Mouse (Mus musculus): ENCODE data around the gene Gm4131.
"Not testable (repeated sequence)": the region's sequence is repeated elsewhere in the genome, so short reads cannot be mapped to it uniquely, and the experiment has no call there.

The Gm4131 gene

DNA sequence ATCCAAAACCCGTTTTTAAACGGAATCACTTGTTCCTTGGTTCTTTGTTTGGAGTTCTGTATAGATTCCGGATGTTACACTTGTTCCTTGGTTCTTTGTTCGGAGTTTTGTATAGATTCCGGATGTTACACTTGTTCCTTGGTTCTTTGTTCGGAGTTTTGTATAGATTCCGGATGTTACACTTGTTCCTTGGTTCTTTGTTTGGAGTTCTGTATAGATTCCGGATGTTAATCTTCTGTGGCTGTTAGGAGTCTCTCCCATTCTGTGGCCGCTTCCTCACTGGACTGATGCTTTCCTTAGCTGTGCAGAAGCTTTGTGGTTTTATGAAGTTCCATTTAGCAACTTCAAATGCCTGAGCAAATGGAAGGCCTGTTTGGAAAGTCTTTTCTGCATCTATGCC lies at the start of gene Gm4131:
TSS of gene Gm4131 (minus strand) at position 101 of the 400 bp plus-strand sequence.
- DNase-seq = not testable (repeated sequence)

DNA sequence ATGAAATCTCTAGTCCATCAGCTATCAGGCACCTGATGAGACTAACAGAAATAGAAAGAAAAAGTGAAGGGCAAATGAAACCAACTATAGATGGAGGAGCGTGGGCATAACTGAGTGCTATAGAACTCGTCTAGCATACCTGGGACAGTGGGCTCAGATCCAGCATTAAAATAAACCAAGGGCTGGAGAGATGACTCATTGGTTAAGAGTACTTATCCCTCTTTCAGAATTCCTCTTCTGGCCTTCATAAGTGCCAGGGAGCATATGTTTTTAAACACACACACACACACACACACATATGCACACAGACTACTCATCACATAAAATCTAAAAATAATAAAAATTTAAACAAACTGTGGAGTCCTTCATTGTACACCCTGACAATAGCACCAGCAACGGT lies 43.2 kb upstream of the Gm4131 start:
- no peak for DNase-seq

DNA sequence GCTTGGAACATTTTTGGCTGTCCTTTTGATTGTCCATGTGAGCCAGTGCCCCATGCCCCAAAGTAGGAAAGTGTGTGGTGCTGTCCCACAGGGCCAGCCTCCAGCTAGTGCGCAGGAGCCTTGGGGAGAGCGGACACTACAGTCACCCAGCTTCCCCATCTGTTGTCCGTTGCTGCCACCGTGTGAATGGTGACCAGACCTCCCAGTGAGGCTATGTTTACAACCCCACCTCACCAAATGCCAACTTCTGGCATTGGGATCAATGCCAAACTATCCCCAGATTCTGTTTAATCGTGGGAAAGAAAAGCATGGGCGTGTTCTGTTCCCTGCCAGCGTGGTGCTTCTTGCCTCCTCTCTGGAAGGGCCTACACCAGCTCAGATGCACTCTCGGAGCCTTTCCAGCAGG lies 41.1 kb upstream of the Gm4131 start:
- DNase-seq = peak; percentile 12 to 34

- no peak for DNase-seq
These were observed 36.1 kb upstream of the Gm4131 start for GRCm38 (mm10) chr14:62602869-62603268.

- DNase-seq = peak; percentile 25 to 29
These were observed 35.5 kb upstream of the Gm4131 start for GRCm38 (mm10) chr14:62602271-62602670.

DNA sequence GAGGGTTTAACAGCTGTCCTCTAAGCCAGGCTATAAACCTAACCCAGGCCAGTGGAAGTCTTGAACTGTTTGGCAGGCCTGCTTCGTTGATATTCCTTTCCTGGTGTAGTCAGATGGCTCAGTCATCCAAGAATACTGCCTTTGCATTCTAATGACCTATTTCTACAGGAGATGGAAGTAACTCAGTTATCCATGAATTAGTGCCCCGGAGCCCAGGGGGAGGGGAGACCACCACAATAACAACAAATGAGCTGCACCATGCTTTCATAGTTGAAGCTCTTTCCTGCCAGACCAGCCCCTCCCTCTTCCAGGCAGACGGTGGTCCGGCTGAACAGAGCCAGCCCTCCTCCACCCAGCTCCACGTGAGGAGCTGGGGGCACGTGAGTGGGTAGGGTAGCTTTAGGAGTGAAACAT lies 33.4 kb upstream of the Gm4131 start:
- DNase-seq = no peak

DNA sequence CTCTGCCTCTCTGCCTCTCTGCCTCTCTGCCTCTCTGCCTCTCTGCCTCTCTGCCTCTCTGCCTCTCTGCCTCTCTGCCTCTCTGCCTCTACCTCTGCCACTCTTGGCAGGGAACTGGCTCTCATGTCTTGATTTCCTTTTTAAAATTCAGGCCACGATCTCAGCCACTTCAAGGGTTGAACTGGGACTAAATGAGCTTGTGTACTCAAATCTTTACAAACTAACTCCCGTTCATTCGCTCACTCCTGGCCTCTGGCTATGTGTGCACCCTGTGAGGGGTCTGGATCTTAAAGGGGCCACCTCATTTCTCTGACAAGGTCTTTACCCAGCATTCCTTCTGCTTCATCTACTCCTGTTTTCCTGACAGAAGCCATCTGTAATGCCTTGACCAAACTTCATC lies 18.6 kb upstream of the Gm4131 start:
- peak in 1 of 2 experiments; percentile 24 for DNase-seq

DNA sequence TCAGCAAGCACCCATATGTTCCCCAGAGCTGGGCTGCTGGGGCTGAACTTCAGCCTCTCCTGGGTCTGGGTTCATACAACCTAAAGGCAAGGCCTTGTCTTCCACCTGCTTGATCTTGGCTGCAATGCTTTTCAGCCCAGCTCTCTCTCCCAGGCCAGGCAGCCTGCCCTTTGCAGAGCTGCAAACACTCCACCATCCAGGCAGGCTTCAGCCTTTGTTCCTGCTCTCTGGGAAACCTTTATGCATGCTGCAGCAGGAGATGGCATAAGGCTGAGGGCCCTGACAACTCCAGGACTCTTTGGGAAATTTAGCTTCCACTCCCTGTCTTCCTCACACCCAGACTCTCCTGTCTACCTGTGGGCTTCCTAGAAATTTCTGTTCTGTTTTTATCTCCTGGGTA lies 17.9 kb upstream of the Gm4131 start:
- no peak for DNase-seq

GRCm38 (mm10) chr14:62581768-62582167 lies 15.0 kb upstream of the Gm4131 start:
- no peak for DNase-seq

DNA sequence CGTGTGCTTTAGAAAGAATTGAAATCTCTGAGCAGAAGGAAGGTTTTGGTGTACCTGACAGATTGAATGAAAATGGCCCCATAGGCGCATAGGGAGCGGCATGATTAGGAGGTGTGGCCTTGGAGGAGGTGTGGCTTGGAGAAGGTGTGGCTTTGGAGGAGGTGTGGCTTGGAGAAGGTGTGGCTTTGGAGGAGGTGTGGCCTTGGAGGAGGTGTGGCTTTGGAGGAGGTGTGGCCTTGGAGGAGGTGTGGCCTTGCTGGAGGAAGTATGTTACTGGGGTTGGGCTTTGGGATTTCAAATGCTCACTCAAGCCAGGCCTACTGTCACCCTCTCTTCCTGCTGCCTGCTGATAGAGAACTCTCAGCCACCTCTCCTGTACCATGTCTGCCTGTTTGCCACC lies 14.2 kb upstream of the Gm4131 start:
- no peak for DNase-seq

DNA sequence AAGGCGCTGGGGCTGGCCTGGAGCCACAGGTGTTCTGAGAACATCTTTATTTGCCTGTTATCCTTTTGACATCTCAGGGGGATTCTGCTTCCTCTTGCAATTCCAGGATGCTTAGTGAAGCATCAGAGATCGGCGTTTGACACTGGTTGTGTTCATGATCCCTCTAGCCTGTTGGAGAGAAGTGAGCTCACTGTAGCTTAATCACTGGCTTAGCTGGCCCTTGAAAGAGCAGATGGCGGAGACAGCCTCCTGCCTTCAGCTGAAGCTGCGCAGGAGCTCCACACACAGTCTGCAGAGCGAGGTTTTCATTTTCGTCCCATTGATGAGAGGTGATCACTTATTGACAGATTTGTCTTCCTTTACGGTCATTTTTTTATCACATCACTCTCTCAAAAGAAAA lies 9.1 kb upstream of the Gm4131 start:
- no peak for DNase-seq

GRCm38 (mm10) chr14:62574906-62575305 lies 8.2 kb upstream of the Gm4131 start:
- DNase-seq = no peak

- no peak for DNase-seq
These were observed 6.7 kb upstream of the Gm4131 start for GRCm38 (mm10) chr14:62573454-62573853.

DNA sequence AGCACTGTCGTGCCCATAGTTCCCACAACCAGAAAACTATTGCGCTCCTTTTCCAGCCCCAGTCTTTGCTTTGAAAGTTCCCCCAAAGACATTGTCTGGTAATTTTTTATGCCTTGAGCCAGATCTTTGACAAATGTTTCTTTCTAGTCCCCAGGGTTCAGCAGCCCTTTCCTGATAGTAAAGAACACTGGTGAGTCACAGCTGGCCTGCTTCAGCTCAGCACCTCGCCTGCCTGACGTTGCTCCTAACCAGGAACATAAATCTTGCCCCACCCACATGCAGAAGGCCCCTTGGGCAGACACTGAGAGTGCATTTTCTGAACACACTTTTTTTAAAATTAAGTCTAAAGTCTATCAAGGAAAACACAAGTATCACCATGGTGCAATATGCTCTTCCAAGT lies 3.6 kb upstream of the Gm4131 start:
- DNase-seq = no peak

GRCm38 (mm10) chr14:62569463-62569862 lies 2.7 kb upstream of the Gm4131 start:
- DNase-seq = no peak

GRCm38 (mm10) chr14:62563679-62564078 lies 3.0 kb downstream of the Gm4131 start:
- DNase-seq = peak; percentile 54 to 62

DNA sequence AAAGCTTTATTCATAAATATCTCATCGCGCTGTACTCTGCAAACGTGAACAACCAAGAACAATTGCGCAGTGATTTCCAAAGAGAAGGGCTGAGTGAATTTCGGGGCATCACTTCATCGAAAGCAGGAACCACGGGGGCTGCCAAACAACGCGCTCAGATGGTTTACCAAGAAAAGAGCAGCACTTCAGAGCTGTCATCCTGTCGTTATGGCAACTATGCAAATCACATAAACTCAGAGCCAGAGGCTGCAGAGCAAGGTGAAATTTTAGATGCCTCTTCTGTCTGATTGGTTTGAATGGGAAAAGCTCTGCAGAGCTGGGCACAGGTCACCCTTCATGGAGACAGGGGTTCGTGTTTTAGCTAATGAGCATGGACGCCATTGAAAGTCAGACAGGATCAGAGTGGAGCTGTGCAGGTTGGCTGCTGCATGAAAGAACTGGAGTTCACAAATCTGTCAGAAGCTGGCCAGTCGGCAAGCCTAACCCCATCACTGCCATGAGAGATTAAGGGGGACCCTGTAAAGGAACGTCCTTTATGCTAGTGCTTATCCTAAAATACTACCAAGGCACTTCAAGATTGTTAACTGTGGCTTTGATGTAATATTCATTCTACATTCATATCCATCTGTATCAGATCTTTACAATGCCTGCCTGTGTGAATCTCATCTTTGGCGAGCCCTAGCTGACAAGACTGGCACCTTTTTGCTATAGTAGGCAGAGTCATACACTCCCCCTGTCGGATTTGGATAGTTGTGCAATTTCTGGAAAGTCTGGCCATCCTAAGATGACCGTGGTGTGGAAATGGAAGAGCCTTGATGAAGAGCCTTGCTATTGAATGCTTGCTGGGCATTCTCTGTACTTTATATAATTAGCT lies 4.6 kb downstream of the Gm4131 start:
- DNase-seq = no peak

GRCm38 (mm10) chr14:62557111-62557510 lies 9.6 kb downstream of the Gm4131 start:
- no peak for DNase-seq

DNA sequence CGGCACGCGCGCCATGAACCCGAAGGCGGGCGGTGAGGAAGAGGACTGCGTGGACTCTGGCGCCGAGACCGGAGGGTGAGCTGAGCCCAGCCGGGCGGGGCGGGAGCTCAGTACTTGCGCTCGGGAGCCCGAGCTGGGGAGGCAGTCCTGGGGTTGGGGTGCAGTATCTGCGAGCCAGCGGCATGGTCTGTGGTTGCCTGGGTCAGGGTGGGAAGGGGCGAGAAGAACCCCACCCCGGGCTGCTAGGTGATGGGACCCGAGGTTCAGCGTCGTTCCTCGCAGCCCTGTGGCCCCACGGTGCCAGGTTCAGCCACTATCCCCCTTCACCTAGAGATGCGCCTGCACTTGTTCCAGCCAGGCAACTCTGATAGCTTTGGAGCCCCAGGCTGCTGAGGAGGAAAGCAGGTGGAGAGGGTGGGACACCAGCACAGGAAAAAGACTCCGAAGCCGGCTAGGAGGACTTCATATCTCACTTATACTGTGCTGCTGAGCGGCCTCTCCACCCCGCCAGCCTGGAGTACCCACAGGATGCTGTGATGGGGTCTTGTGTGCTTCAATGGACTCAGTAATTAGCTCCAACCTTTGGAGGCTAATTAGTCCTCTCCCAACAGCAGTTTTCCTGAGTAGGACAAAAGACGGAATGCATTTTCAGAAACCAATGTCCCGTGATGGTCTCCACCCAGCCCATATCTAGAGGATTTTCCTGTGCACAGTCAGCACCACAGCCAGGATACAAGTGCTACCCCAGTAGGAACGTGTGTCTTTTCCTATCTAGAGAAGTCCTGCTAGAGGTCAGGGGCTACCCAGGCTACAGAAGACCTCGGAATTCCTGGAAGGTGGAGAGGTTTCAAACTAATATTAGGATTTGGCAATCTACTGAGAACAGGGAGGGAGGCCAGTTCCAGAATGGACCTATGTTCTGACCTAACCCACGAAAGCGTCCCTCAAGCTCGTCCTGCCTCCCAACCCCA lies 10.6 kb downstream of the Gm4131 start:
- no peak for DNase-seq

- DNase-seq = peak; percentile 59 to 73
These were observed 11.4 kb downstream of the Gm4131 start, which contains the start of gene Fam124a for GRCm38 (mm10) chr14:62555309-62555829. Fam124a (plus strand) TSS chr14:62555737.

GRCm38 (mm10) chr14:62553786-62554185 lies 12.9 kb downstream of the Gm4131 start:
- no peak for DNase-seq

GRCm38 (mm10) chr14:62552771-62553170 lies 13.9 kb downstream of the Gm4131 start:
- DNase-seq = no peak

- DNase-seq = peak in 1 of 2 experiments; percentile 31
These were observed 16.6 kb downstream of the Gm4131 start for GRCm38 (mm10) chr14:62550121-62550520.

Measured in kidney, postnatal 36 days (tissue).